Mouse (Mus musculus): ENCODE measurements around the gene Ntrk1.

- TF ChIP-seq NELFE (IDR thresholded peaks at IDR 0.05; ENCODE audit: low read depth, low read length) (no peak), CTCF (conservative IDR thresholded peaks at IDR 0.05 in 1 of 2, IDR thresholded peaks at IDR 0.05 in 1 of 2; ENCODE audit: low read depth in 2 of 2, low read length in 2 of 2) (no peak), HCFC1 (IDR thresholded peaks at IDR 0.05; ENCODE audit: low read depth, low read length) (no peak), ZMIZ1 (IDR thresholded peaks at IDR 0.05; ENCODE audit: low read depth, low read length) (no peak), POLR2A (IDR thresholded peaks at IDR 0.05; ENCODE audit: low read depth, low read length) (no peak), EP300 (IDR thresholded peaks at IDR 0.05; ENCODE audit: low read length) (peak; percentile 88), NRF1 (IDR thresholded peaks at IDR 0.05; ENCODE audit: low read depth, low read length) (no peak), RAD21 (IDR thresholded peaks at IDR 0.05; ENCODE audit: low read depth, low read length) (no peak), CHD2 (IDR thresholded peaks at IDR 0.05; ENCODE audit: low read length) (no peak), ZC3H11A (IDR thresholded peaks at IDR 0.05; ENCODE audit: low read depth, low read length) (no peak), UBTF (IDR thresholded peaks at IDR 0.05; ENCODE audit: low read depth, low read length) (no peak)
These were observed 37.3 kb upstream of the Ntrk1 start for GRCm38 (mm10) chr3:87832109-87832859.
